Mouse (Mus musculus) hindbrain, embryonic 13.5 days (tissue): ENCODE data around the gene Atrnl1. TPM values are rescaled to one million over a fixed set of nuclear protein-coding genes. Genes with fewer than 3 reads are reported as not detected.
A peak's percentile ranks its signal among the peaks of the same experiment; 100 is the strongest.
"Not testable (repeated sequence)": the region's sequence is repeated elsewhere in the genome, so short reads cannot be mapped to it uniquely, and the experiment has no call there.

Experiments
- ATAC-seq: fragments of 200-750 bp; cut with Nextera tagmentation; 2 replicates; pipeline ENCODE4 v1.8.0; 2017; ENCODE audit warnings: moderate TSS enrichment; ENCODE audit not compliant: low FRiP score
- H3K27ac ChIP-seq: fragments of 300-500 bp; sonication (generic); 2 replicates; pipeline ENCODE4 v1.5.1; 2015; ENCODE audit warnings: inconsistent platforms, mild to moderate bottlenecking, moderate library complexity
- H3K27me3 ChIP-seq: fragments of 300-500 bp; sonication (generic); 2 replicates; pipeline ENCODE4 v1.6.1; 2015; ENCODE audit warnings: mild to moderate bottlenecking, inconsistent platforms
- H3K36me3 ChIP-seq: fragments of 300-500 bp; sonication (generic); 2 replicates; pipeline ENCODE4 v1.6.1; 2015; ENCODE audit warnings: mild to moderate bottlenecking, inconsistent platforms
- H3K4me1 ChIP-seq: fragments of 300-500 bp; sonication (generic); replicated peaks from 2 replicates; pipeline ENCODE4 v1.6.1; 2015; ENCODE audit warnings: inconsistent platforms
- H3K4me2 ChIP-seq: fragments of 300-500 bp; sonication (generic); 2 replicates; pipeline ENCODE4 v1.6.1; 2015; ENCODE audit warnings: inconsistent platforms, mild to moderate bottlenecking, moderate library complexity
- H3K4me3 ChIP-seq: fragments of 300-500 bp; sonication (generic); 2 replicates; pipeline ENCODE4 v1.5.1; 2015; ENCODE audit warnings: mild to moderate bottlenecking, inconsistent platforms
- H3K9ac ChIP-seq: fragments of 300-500 bp; sonication (generic); 2 replicates; pipeline ENCODE4 v1.6.1; 2015; ENCODE audit warnings: mild to moderate bottlenecking, inconsistent platforms
- H3K9me3 ChIP-seq: fragments of 300-500 bp; sonication (generic); 2 replicates; pipeline ENCODE4 v1.6.1; 2016; ENCODE audit warnings: inconsistent platforms
- WGBS: fragments of 180-500 bp; shearing (Covaris S2); methylation state at CpG from one replicate; pipeline ENCODE4 v1.1.7; 2015; 5-methylcytosine and 5-hydroxymethylcytosine counted together
- polyA plus RNA-seq: library from polyadenylated mRNA; unstranded; fragments of >200 nt; fragmentation: Nextera tagmentation; extraction: Ambion mirVana; gene quantifications from 2 replicates; pipeline ENCODE4 v1.2.1, GENCODE M21; 2015

Atrnl1 gene
- polyA plus RNA-seq, 1 experiment from 2014 or later, result 7.9 TPM

DNA sequence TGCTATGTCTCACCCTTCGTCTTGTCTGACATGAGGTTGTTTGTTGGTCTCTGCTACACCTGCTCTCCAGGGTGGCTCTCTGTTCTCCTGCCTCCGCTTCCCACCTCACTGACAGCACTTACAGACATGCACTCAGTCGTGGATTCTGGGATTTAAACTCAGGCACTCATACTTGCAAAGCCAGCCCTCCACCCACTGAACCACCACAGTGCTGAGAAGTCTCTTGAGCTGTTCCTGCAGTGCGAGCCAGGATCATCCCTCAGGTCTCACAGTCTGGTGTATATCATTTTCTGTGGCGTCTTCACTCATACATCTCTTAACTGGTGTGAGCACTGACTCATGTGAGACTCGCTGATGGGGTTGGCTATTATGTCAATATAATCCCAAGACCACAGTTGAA, 353.0 kb downstream of the Atrnl1 start:
- ATAC-seq, result no peak
- no peaks in the 10 kb centered on the region for H3K36me3 ChIP-seq
- H3K4me3 ChIP-seq, result no peak overlapping the region
- 93% methylated on average over 6 of the region's 6 CpGs for WGBS
- no peak overlapping the region for H3K9ac ChIP-seq
- H3K4me2 ChIP-seq, result no peak overlapping the region
- H3K27ac ChIP-seq, result no peak overlapping the region
- H3K4me1 ChIP-seq, result 0 out of 2 replicates have a peak, but pooled peaks cover 13% of the 10 kb centered on the region
- no peaks in the 10 kb centered on the region for H3K9me3 ChIP-seq
- no peaks in the 10 kb centered on the region for H3K27me3 ChIP-seq

DNA sequence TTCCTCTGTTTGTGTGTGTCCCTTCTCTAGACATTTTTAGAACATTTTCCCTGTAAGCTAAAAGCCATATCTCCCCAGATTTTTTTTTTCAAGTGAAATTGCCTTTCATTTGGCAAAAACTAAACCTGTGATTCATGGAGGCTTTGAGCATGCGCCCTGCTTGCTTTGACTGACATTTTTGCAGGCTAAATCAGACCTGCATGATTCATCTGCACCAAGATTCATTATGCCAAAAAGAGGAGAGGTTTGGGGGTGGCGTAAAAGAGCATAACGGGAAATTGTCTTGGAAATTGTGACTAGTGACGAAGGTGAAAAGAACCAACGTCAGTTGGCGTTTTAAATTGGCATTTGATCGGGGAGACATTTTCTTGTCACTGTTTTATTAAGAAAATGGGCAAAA, 358.9 kb downstream of the Atrnl1 start:
- 86% methylated on average over 7 of the region's 7 CpGs for WGBS
- ATAC-seq, result no peak
- H3K4me2 ChIP-seq, result no peak overlapping the region
- no peak overlapping the region for H3K9ac ChIP-seq
- H3K27ac ChIP-seq, result no peak overlapping the region
- H3K27me3 ChIP-seq, result no peaks in the 10 kb centered on the region
- H3K4me1 ChIP-seq, result no peaks in the 10 kb centered on the region
- no peaks in the 10 kb centered on the region for H3K36me3 ChIP-seq
- H3K9me3 ChIP-seq, result no peaks in the 10 kb centered on the region
- H3K4me3 ChIP-seq, result no peak overlapping the region

DNA sequence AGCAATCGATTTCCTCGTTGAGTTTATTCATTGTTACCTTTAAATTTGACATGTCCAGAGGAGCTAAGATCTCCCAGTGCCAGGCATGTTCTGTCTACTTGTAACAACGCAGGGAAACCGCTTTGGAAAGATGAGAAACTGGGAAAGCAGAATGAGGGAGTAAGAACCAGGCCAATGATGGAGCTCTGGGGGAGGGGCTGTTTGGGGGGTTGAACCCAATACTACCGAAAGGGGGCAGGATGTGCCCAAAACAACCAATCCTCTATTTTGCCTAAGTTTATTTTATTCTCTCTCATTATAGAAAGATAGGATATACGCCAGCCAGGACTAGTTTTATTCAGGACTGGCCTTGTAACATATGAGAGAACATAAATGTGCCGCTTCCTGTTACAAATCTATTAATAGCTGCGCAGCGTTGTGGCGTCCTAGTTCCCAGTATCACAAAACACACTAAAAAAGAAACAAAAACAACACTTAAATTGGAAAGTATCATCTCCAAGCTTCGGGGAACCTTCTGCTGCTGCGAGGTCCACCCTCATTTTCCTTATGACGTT, 359.6 kb downstream of the Atrnl1 start:
- Histone ChIP-seq H3K27me3 (no peaks in the 10 kb centered on the region), H3K9ac (no peak overlapping the region), H3K9me3 (no peaks in the 10 kb centered on the region), H3K4me1 (no peaks in the 10 kb centered on the region), H3K36me3 (0 out of 2 replicates have a peak, but pooled peaks cover 4% of the 10 kb centered on the region), H3K27ac (no peak overlapping the region), H3K4me2 (no peak overlapping the region), H3K4me3 (no peak overlapping the region)
- WGBS, result 93% methylated on average over 13 of the region's 13 CpGs
- no peak for ATAC-seq

DNA sequence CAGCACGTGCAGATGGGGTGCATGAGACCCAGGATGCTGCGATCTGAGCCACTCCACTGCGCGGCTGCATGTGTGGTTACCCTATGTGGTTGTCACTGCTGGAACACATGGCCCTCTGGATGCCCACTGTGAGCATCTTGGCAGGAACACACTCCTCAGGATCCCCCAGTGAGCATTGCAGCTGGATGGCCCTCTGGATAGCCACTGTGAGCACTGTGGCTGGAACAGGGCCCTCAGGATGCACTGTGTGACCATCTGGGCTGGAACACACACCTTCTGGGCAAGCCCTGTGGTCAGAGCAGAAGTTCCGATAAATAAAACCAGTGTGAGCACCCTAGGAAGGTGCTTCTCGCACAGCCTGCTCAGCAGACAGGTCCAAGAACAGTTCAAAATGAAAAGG, 364.4 kb downstream of the Atrnl1 start:
- Histone ChIP-seq H3K27me3 (no peaks in the 10 kb centered on the region), H3K4me2 (no peak overlapping the region), H3K36me3 (peaks cover 15% of the 10 kb centered on the region; the same call in 1 of the 2 replicates), H3K4me3 (no peak overlapping the region), H3K9me3 (0 out of 2 replicates have a peak, but pooled peaks cover 11% of the 10 kb centered on the region), H3K27ac (no peak overlapping the region), H3K4me1 (no peaks in the 10 kb centered on the region), H3K9ac (no peak overlapping the region)
- WGBS, result 84% methylated on average over 6 of the region's 6 CpGs
- ATAC-seq, result no peak

DNA sequence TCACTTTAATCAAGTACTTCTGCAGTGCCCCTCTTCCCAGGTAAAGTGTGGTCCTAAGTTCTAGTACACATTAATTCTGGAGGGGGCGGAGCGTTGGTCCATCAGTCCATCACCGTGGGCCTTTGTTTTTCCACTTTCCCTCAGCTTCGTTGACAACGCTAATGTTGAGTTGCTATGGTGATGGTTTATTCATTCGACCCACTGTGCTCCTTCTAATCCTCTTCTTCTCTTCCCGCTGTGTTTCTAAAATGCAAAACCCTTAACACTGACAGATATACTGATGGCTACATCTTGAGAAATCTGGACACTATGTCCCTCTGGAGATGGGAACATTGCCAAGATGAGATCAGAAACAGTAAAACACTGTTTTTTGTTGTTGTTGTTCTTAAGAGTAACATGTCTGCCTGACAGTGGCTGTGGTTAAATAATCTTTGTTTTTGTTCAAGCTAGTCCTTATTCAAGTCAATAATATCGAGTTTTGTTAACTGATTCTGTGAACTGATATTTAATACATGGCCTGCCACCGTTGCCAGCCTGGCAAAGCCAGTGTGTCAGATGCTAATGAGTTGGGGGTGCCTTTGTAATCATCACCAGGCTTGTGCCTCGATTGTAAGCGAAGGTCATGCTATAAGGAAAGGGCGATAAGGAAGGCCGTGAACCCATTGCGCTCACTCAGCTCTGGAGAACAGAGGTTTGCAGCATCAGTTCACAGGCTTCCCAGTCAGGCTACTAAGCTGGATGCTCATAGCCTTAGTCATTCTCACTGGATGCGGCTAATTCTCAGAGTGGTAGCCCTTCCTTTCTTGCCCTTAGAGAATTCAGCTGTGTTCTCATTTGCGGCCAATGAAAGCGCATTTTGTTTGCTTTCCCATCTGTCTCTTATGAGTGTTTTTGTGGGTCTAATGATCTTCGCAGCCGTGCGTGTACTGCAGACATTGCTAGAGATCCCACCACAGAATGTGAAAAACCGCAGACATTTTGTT, 375.4 kb downstream of the Atrnl1 start:
- Histone ChIP-seq H3K4me2 (no peak overlapping the region), H3K4me1 (peaks cover 36% of the 10 kb centered on the region), H3K9ac (no peak overlapping the region), H3K4me3 (no peak overlapping the region), H3K36me3 (no peaks in the 10 kb centered on the region), H3K27ac (peak overlapping the region; percentile 62), H3K27me3 (no peaks in the 10 kb centered on the region), H3K9me3 (no peaks in the 10 kb centered on the region)
- WGBS, result 39% methylated on average over 21 of the region's 21 CpGs
- peak; percentile 54; the same call in 1 of the 2 replicates for ATAC-seq

DNA sequence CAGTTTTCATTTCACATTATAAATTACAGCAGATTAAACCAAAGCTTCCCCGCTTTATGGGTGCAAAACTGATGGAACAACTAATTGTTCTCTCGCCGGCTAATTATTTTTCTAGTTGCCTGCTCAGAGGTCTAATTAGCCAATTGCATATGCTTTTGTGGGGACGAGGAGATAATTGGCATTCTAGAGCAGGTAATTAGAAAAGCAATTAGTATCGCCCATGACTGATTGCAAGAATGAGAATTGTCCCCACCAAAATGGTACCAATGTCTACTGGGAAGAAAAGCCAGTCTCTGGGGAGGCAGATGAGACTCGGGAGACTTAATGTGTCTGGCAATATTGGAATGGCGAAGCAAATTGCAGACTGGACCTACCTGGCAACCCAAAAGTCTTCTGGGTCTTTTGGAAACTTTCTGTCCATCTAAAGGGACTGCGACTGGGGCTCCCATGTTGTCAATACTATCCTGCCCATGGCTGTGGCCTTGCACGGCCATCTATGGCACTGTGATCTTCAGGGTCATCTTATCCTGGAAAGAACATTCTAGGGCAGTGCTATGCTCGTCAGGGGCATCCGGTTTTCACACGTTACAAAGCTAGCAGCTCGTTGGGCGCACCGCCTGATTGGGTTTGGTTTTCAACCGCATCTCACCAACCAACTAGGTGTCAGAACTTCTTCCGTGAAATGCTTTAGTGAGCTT, 377.0 kb downstream of the Atrnl1 start:
- ATAC-seq, result no peak
- H3K9ac ChIP-seq, result no peak overlapping the region
- no peak overlapping the region for H3K4me3 ChIP-seq
- 75% methylated on average over 17 of the region's 17 CpGs for WGBS
- H3K27ac ChIP-seq, result peak overlapping the region; percentile 62
- H3K9me3 ChIP-seq, result no peaks in the 10 kb centered on the region
- no peaks in the 10 kb centered on the region for H3K36me3 ChIP-seq
- H3K4me1 ChIP-seq, result peaks cover 41% of the 10 kb centered on the region
- no peak overlapping the region for H3K4me2 ChIP-seq
- no peaks in the 10 kb centered on the region for H3K27me3 ChIP-seq

DNA sequence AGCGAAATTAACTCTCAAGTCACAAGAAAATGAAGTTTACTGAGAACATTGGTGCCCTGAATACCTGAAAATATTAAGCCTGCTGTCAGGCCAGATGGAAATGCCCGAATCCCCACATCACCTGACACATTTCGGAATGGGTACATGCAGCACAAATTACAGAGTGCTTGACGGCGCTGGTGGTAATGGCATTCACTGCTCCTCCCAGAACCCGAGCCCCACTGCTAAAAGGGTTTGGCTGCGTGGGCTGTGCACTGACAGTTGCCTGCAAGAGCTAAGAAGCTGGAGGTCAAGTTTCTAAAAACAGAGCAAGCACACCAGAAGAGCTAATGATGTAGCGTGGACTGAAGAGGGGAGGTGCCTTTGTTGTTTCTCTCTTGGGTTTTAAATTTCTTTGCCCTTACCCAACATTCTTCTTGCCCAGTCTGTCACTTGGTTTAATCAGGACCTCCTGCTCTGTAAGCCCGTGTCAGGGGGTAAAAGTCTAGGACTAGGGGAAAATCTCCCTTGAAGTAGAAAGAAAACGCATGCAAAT, 377.8 kb downstream of the Atrnl1 start:
- Histone ChIP-seq H3K4me2 (no peak overlapping the region), H3K27ac (no peak overlapping the region), H3K27me3 (no peaks in the 10 kb centered on the region), H3K4me1 (peaks cover 41% of the 10 kb centered on the region), H3K9me3 (no peaks in the 10 kb centered on the region), H3K36me3 (no peaks in the 10 kb centered on the region), H3K9ac (no peak overlapping the region), H3K4me3 (no peak overlapping the region)
- WGBS, result 75% methylated on average over 10 of the region's 10 CpGs
- ATAC-seq, result no peak

DNA sequence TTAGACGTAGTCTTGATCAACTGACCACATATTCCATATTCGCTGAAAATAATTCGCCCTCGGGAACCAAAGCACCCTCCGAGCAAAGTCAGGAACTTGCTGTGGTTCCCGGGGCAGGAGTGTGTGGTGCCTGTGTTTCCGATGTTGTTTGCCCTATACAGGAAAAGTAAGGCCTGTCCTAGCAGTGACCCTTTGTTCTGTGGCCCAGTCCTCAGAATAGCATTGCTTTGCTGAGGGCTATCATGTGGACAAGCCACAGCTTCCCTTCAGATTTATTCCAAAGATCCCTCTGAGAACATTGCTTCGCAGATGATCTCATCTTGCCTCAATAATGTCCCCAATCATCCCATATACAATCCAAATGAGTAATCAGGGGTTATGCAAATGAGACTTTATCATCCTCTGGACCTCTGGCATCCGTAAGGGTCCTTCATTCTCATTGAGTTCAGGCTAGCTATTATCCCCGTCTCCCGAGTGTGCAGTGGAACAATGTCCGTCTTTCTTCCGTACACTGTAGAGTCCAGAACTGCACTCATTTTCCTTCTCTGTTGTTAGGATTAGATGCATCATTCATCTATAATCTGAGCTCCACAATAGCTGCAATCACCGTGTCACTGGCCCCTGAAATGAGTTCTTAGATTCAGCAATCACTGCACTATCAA, 380.4 kb downstream of the Atrnl1 start:
- Histone ChIP-seq H3K4me3 (no peak overlapping the region), H3K27me3 (no peaks in the 10 kb centered on the region), H3K36me3 (no peaks in the 10 kb centered on the region), H3K9ac (no peak overlapping the region), H3K4me1 (peaks cover 32% of the 10 kb centered on the region), H3K4me2 (no peak overlapping the region), H3K27ac (no peak overlapping the region), H3K9me3 (no peaks in the 10 kb centered on the region)
- WGBS, result 65% methylated on average over 14 of the region's 14 CpGs
- ATAC-seq, result no peak

DNA sequence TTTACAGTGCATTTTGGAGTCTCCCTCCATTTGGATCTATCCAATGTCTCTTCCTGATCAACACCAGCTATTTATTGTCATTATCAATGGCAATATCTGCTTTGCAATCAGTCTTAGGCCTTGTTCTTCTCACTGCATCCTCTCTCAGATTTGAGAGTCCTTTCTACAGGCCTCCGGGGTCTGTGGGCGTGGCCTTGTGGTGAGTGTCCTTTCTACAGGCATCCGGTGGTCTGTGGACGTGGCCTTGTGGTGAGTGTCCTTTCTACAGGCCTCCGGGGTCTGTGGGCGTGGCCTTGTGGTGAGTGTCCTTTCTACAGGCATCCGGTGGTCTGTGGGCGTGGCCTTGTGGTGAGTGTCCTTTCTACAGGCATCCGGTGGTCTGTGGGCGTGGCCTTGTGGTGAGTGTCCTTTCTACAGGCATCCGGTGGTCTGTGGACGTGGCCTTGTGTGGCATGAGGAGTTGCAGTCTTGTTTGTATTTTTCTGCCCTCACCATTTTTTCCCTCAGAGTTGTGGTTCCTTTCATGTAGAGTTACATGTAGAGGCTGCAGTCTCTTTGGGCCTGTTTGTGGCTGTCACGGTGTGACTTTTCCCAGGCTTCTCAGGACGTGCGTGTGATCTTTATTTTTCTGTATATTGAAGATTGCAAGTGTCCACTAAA, 383.5 kb downstream of the Atrnl1 start:
- H3K27ac ChIP-seq, H3K9ac ChIP-seq, H3K27me3 ChIP-seq, H3K36me3 ChIP-seq, ATAC-seq, H3K4me3 ChIP-seq, H3K4me2 ChIP-seq, H3K9me3 ChIP-seq, H3K4me1 ChIP-seq: not testable (repeated sequence)
- 91% methylated on average over 15 of the region's 15 CpGs for WGBS

DNA sequence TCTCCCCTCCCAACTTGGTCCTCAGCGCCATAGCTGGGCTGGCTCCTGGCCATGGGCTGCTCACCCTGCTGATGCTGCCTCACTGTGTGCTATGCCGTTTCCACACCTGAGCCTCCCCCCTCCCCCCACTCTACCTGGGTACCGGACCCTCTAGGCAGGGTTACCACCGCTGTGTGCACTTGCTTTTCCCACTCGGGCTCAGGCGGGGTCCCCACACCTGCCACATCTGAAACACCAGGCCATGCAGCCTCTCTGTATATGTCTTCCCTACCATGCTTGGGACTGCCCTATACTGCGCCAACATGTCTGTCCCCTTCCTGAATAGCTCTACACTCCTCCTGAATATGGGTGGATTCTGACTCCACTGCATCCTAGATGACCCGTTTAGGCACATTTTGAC, 384.2 kb downstream of the Atrnl1 start:
- 95% methylated on average over 8 of the region's 8 CpGs for WGBS

DNA sequence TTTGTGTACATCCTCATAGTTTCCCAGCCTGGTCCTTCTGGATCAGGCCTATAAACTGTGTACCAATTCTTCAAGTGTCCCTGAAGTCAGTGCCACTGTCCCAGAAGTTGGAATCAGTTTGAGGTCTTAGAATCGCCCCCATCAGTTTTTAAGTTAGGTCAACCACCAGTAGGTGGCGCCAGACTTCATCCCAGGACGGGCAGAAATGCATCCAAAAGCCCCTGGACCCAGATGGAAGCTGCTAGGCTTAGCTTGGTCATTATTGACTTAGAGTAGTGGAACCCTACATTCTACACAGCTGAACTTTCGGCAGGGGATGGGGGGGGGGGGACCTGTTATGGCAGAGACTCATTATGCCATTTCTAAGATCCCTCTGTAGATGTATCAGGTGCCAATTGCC, 387.1 kb downstream of the Atrnl1 start:
- no peak overlapping the region for H3K4me3 ChIP-seq
- H3K27me3 ChIP-seq, result no peaks in the 10 kb centered on the region
- no peaks in the 10 kb centered on the region for H3K36me3 ChIP-seq
- no peak overlapping the region for H3K4me2 ChIP-seq
- ATAC-seq, result no peak
- H3K9me3 ChIP-seq, result no peaks in the 10 kb centered on the region
- H3K9ac ChIP-seq, result no peak overlapping the region
- no peaks in the 10 kb centered on the region for H3K4me1 ChIP-seq
- 47% methylated on average over 4 of the region's 4 CpGs for WGBS
- no peak overlapping the region for H3K27ac ChIP-seq

More for the DNA sequence above, 384.2 kb downstream of the Atrnl1 start:
- Histone ChIP-seq H3K27ac (no peak overlapping the region), H3K4me2 (no peak overlapping the region), H3K4me3 (no peak overlapping the region), H3K27me3 (no peaks in the 10 kb centered on the region), H3K4me1 (peaks cover 9% of the 10 kb centered on the region; the same call in 1 of the 2 replicates), H3K9ac (no peak overlapping the region), H3K36me3 (no peaks in the 10 kb centered on the region), H3K9me3 (no peaks in the 10 kb centered on the region)
- ATAC-seq, result no peak
